Mouse (Mus musculus): Measurements from ENCODE around the gene Trim63. TPM values are rescaled to one million over a fixed set of nuclear protein-coding genes. Genes with fewer than 3 reads are reported as not detected.

Gene Trim63
- polyA plus RNA-seq, 1 experiment from 2014 or later = 0.13 TPM

GRCm38 (mm10) chr4:134352261-134352707 lies 37.4 kb downstream of the Trim63 start:
- Histone ChIP-seq H3K4me2 (ENCODE audit: low read depth, low read length, severe bottlenecking) (no peak overlapping the region), H3K9me3 (ENCODE audit: control insufficient read depth, low read length) (no peaks in the 10 kb centered on the region), H3K27me3 (ENCODE audit: control insufficient read depth, insufficient read depth, low read length) (peaks cover 3% of the 10 kb centered on the region; the same call in 1 of the 2 replicates), H3K36me3 (ENCODE audit: control insufficient read depth, insufficient read depth, low read length) (no peaks in the 10 kb centered on the region), H3K27ac (ENCODE audit: low read depth, low read length) (no peak overlapping the region), H3K4me1 (replicated peaks; ENCODE audit: control insufficient read depth, insufficient read depth, low read length) (0 out of 2 replicates have a peak, but pooled peaks cover 2% of the 10 kb centered on the region), H3K4me3 (ENCODE audit: low read depth, low read length) (no peak overlapping the region), H3K9ac (ENCODE audit: low read length) (no peak overlapping the region)
- ATAC-seq (replicated peaks; ENCODE audit: low FRiP score) (no peak), DNase-seq (ENCODE audit: low spot score) (no peak)
- 83% methylated on average over 12 of the region's 12 CpGs for WGBS

GRCm38 (mm10) chr4:134352929-134353328 lies 38.0 kb downstream of the Trim63 start:
- H3K9ac ChIP-seq (ENCODE audit: low read length) = no peak overlapping the region
- no peak overlapping the region for H3K27ac ChIP-seq (ENCODE audit: low read depth, low read length)
- no peaks in the 10 kb centered on the region for H3K9me3 ChIP-seq (ENCODE audit: control insufficient read depth, low read length)
- no peak overlapping the region for H3K4me2 ChIP-seq (ENCODE audit: low read depth, low read length, severe bottlenecking)
- H3K4me3 ChIP-seq (ENCODE audit: low read depth, low read length) = no peak overlapping the region
- no peak for ATAC-seq (replicated peaks; ENCODE audit: low FRiP score)
- 84% methylated on average over 7 of the region's 7 CpGs for WGBS
- H3K36me3 ChIP-seq (ENCODE audit: control insufficient read depth, insufficient read depth, low read length) = no peaks in the 10 kb centered on the region
- DNase-seq (ENCODE audit: low spot score) = no peak
- H3K4me1 ChIP-seq (replicated peaks; ENCODE audit: control insufficient read depth, insufficient read depth, low read length) = 0 out of 2 replicates have a peak, but pooled peaks cover 2% of the 10 kb centered on the region
- peaks cover 5% of the 10 kb centered on the region for H3K27me3 ChIP-seq (ENCODE audit: control insufficient read depth, insufficient read depth, low read length)

- WGBS = 68% methylated on average over 5 of the region's 5 CpGs
- DNase-seq (ENCODE audit: low spot score) (no peak), ATAC-seq (replicated peaks; ENCODE audit: low FRiP score) (no peak)
- H3K36me3 ChIP-seq (ENCODE audit: control insufficient read depth, insufficient read depth, low read length) = no peaks in the 10 kb centered on the region
- no peak overlapping the region for H3K27ac ChIP-seq (ENCODE audit: low read depth, low read length)
- no peak overlapping the region for H3K9ac ChIP-seq (ENCODE audit: low read length)
- no peak overlapping the region for H3K4me3 ChIP-seq (ENCODE audit: low read depth, low read length)
- H3K4me2 ChIP-seq (ENCODE audit: low read depth, low read length, severe bottlenecking) = no peak overlapping the region
- peaks cover 5% of the 10 kb centered on the region for H3K27me3 ChIP-seq (ENCODE audit: control insufficient read depth, insufficient read depth, low read length)
- H3K4me1 ChIP-seq (replicated peaks; ENCODE audit: control insufficient read depth, insufficient read depth, low read length) = 0 out of 2 replicates have a peak, but pooled peaks cover 2% of the 10 kb centered on the region
- no peaks in the 10 kb centered on the region for H3K9me3 ChIP-seq (ENCODE audit: control insufficient read depth, low read length)
These were observed 38.8 kb downstream of the Trim63 start for GRCm38 (mm10) chr4:134353527-134354409.

GRCm38 (mm10) chr4:134355841-134356452 lies 41.0 kb downstream of the Trim63 start:
- H3K4me1 ChIP-seq (replicated peaks; ENCODE audit: control insufficient read depth, insufficient read depth, low read length) = 0 out of 2 replicates have a peak, but pooled peaks cover 2% of the 10 kb centered on the region
- ATAC-seq (replicated peaks; ENCODE audit: low FRiP score) (no peak), DNase-seq (ENCODE audit: low spot score) (no peak)
- 55% methylated on average over 16 of the region's 16 CpGs for WGBS
- no peak overlapping the region for H3K9ac ChIP-seq (ENCODE audit: low read length)
- no peak overlapping the region for H3K27ac ChIP-seq (ENCODE audit: low read depth, low read length)
- peaks cover 5% of the 10 kb centered on the region for H3K27me3 ChIP-seq (ENCODE audit: control insufficient read depth, insufficient read depth, low read length)
- H3K36me3 ChIP-seq (ENCODE audit: control insufficient read depth, insufficient read depth, low read length) = no peaks in the 10 kb centered on the region
- H3K4me2 ChIP-seq (ENCODE audit: low read depth, low read length, severe bottlenecking) = no peak overlapping the region
- no peaks in the 10 kb centered on the region for H3K9me3 ChIP-seq (ENCODE audit: control insufficient read depth, low read length)
- no peak overlapping the region for H3K4me3 ChIP-seq (ENCODE audit: low read depth, low read length)

- Histone ChIP-seq H3K4me2 (ENCODE audit: low read depth, low read length, severe bottlenecking) (peak overlapping the region; percentile 41), H3K27ac (ENCODE audit: low read depth, low read length) (no peak overlapping the region), H3K4me1 (replicated peaks; ENCODE audit: control insufficient read depth, insufficient read depth, low read length) (0 out of 2 replicates have a peak, but pooled peaks cover 2% of the 10 kb centered on the region), H3K27me3 (ENCODE audit: control insufficient read depth, insufficient read depth, low read length) (peaks cover 5% of the 10 kb centered on the region), H3K36me3 (ENCODE audit: control insufficient read depth, insufficient read depth, low read length) (no peaks in the 10 kb centered on the region), H3K4me3 (ENCODE audit: low read depth, low read length) (peak overlapping the region; percentile 12; the same call in 1 of the 2 replicates), H3K9ac (ENCODE audit: low read length) (0 out of 2 replicates have a peak overlapping the region, but pooled peaks have one; percentile 8), H3K9me3 (ENCODE audit: control insufficient read depth, low read length) (no peaks in the 10 kb centered on the region)
- peak; percentile 85 for DNase-seq (ENCODE audit: low spot score)
- WGBS = 22% methylated on average over 22 of the region's 22 CpGs
- 0 out of 2 replicates have a peak, but pooled peaks have one; percentile 10 for ATAC-seq (replicated peaks; ENCODE audit: low FRiP score)
These were observed 41.9 kb downstream of the Trim63 start for GRCm38 (mm10) chr4:134356591-134357460.

- H3K9me3 ChIP-seq (ENCODE audit: control insufficient read depth, low read length) = no peaks in the 10 kb centered on the region
- no peak for DNase-seq (ENCODE audit: low spot score)
- no peaks in the 10 kb centered on the region for H3K36me3 ChIP-seq (ENCODE audit: control insufficient read depth, insufficient read depth, low read length)
- H3K4me3 ChIP-seq (ENCODE audit: low read depth, low read length) = peak overlapping the region; percentile 12; the same call in 1 of the 2 replicates
- ATAC-seq (replicated peaks; ENCODE audit: low FRiP score) = no peak
- peak overlapping the region; percentile 41 for H3K4me2 ChIP-seq (ENCODE audit: low read depth, low read length, severe bottlenecking)
- no peak overlapping the region for H3K27ac ChIP-seq (ENCODE audit: low read depth, low read length)
- 0 out of 2 replicates have a peak overlapping the region, but pooled peaks have one; percentile 8 for H3K9ac ChIP-seq (ENCODE audit: low read length)
- 0 out of 2 replicates have a peak, but pooled peaks cover 2% of the 10 kb centered on the region for H3K4me1 ChIP-seq (replicated peaks; ENCODE audit: control insufficient read depth, insufficient read depth, low read length)
- H3K27me3 ChIP-seq (ENCODE audit: control insufficient read depth, insufficient read depth, low read length) = peaks cover 5% of the 10 kb centered on the region
- 40% methylated on average over 17 of the region's 17 CpGs for WGBS
These were observed 42.5 kb downstream of the Trim63 start for GRCm38 (mm10) chr4:134357461-134357771.

- ATAC-seq (replicated peaks; ENCODE audit: low FRiP score) (no peak), DNase-seq (ENCODE audit: low spot score) (no peak)
- WGBS = 85% methylated on average over 6 of the region's 6 CpGs
- Histone ChIP-seq H3K4me3 (ENCODE audit: low read depth, low read length) (no peak overlapping the region), H3K27me3 (ENCODE audit: control insufficient read depth, insufficient read depth, low read length) (peaks cover 5% of the 10 kb centered on the region), H3K36me3 (ENCODE audit: control insufficient read depth, insufficient read depth, low read length) (no peaks in the 10 kb centered on the region), H3K9me3 (ENCODE audit: control insufficient read depth, low read length) (no peaks in the 10 kb centered on the region), H3K9ac (ENCODE audit: low read length) (no peak overlapping the region), H3K4me1 (replicated peaks; ENCODE audit: control insufficient read depth, insufficient read depth, low read length) (0 out of 2 replicates have a peak, but pooled peaks cover 2% of the 10 kb centered on the region), H3K4me2 (ENCODE audit: low read depth, low read length, severe bottlenecking) (no peak overlapping the region), H3K27ac (ENCODE audit: low read depth, low read length) (no peak overlapping the region)
These were observed 44.7 kb downstream of the Trim63 start for GRCm38 (mm10) chr4:134359649-134360048.

GRCm38 (mm10) chr4:134361215-134361614 lies 46.3 kb downstream of the Trim63 start:
- Histone ChIP-seq H3K27me3 (ENCODE audit: control insufficient read depth, insufficient read depth, low read length) (peaks cover 5% of the 10 kb centered on the region), H3K4me1 (replicated peaks; ENCODE audit: control insufficient read depth, insufficient read depth, low read length) (0 out of 2 replicates have a peak, but pooled peaks cover 2% of the 10 kb centered on the region), H3K4me2 (ENCODE audit: low read depth, low read length, severe bottlenecking) (no peak overlapping the region), H3K4me3 (ENCODE audit: low read depth, low read length) (no peak overlapping the region), H3K36me3 (ENCODE audit: control insufficient read depth, insufficient read depth, low read length) (no peaks in the 10 kb centered on the region), H3K9ac (ENCODE audit: low read length) (no peak overlapping the region), H3K9me3 (ENCODE audit: control insufficient read depth, low read length) (no peaks in the 10 kb centered on the region), H3K27ac (ENCODE audit: low read depth, low read length) (no peak overlapping the region)
- WGBS = 69% methylated on average over 5 of the region's 5 CpGs
- DNase-seq (ENCODE audit: low spot score) (no peak), ATAC-seq (replicated peaks; ENCODE audit: low FRiP score) (no peak)

All from forebrain, embryonic 11.5 days (tissue).